ENCODE assay signal across 9 mouse cellular contexts in genomic region chr19:28726161-28726880, GRCm38 (mm10). TPM values are rescaled to one million over a fixed set of nuclear protein-coding genes. Genes with fewer than 3 reads are reported as not detected.
DNase-seq lines count a peak whose midpoint lies in the region; ATAC-seq and TF ChIP-seq lines count a peak whose summit lies in the region.
"Had no signal": no experiment of that assay in that cellular context is flagged by ENCODE, and none has a peak within 500 bp of the region (broad histone marks: within the 10 kb centered on the region; RNA-seq: fewer than 3 reads in every experiment).

No protein-coding gene starts in this region.

- H3K9ac ChIP-seq in kidney, embryonic 16.5 days (replicated peaks; ENCODE audit: low read length) = no peak overlapping the region
- H3K9ac ChIP-seq in neural tube, embryonic 11.5 days (ENCODE audit: low read length) = no peak overlapping the region
- H3K9ac ChIP-seq: embryonic facial prominence, embryonic 15.5 days had no signal

- no peaks in the 10 kb centered on the region for H3K27me3 ChIP-seq in kidney, adult 2 months (replicated peaks; ENCODE audit: control insufficient read depth, insufficient read depth, low read length)
- no peaks in the 10 kb centered on the region for H3K27me3 ChIP-seq in kidney, embryonic 16.5 days (ENCODE audit: insufficient read depth, low read length)
- no peaks in the 10 kb centered on the region for H3K27me3 ChIP-seq in Patski
- no peaks in the 10 kb centered on the region for H3K27me3 ChIP-seq in neural tube, embryonic 11.5 days (ENCODE audit: control insufficient read depth, insufficient read depth, low read length)
- H3K27me3 ChIP-seq: embryonic facial prominence, embryonic 15.5 days had no signal

- no peak overlapping the region for H3K27ac ChIP-seq in kidney, adult 2 months (ENCODE audit: insufficient read depth, low read depth, low read length)
- H3K27ac ChIP-seq in kidney, embryonic 16.5 days (ENCODE audit: low read length) = no peak overlapping the region
- H3K27ac ChIP-seq in neural tube, embryonic 11.5 days (ENCODE audit: low read depth, low read length) = no peak overlapping the region
- H3K27ac ChIP-seq: embryonic facial prominence, embryonic 15.5 days had no signal

- no peak for ATAC-seq in kidney, embryonic 16.5 days (ENCODE audit: low FRiP score, low TSS enrichment)
- no peak for ATAC-seq in Patski
- ATAC-seq in neural tube, embryonic 11.5 days (ENCODE audit: insufficient read depth, low FRiP score, low TSS enrichment) = no peak
- no peak for ATAC-seq in activated CD4-positive, CD25-positive, alpha-beta regulatory T cell, adult 4 months

- TF ChIP-seq POLR2A in kidney, adult 2 months (IDR thresholded peaks at IDR 0.05; ENCODE audit: low read depth, low read length) = no peak

- no peaks in the 10 kb centered on the region; the same call in 1 of the 2 replicates for H3K4me1 ChIP-seq in kidney, adult 2 months (ENCODE audit: control insufficient read depth, insufficient read depth, low read length)
- H3K4me1 ChIP-seq in kidney, embryonic 16.5 days (ENCODE audit: insufficient read depth, low read length) = no peaks in the 10 kb centered on the region
- no peaks in the 10 kb centered on the region for H3K4me1 ChIP-seq in neural tube, embryonic 11.5 days (ENCODE audit: control insufficient read depth, insufficient read depth, low read length)
- H3K4me1 ChIP-seq: embryonic facial prominence, embryonic 15.5 days had no signal

- in situ Hi-C loops in Patski (cut with MboI; ENCODE audit: low pct_unique_long_range_greater_than_20kb) = loop anchor here (10.0 kb wide), 1 partner anchor 562 kb away; no protein-coding TSS in a partner anchor

- no peak overlapping the region for H3K4me2 ChIP-seq in kidney, embryonic 16.5 days (replicated peaks; ENCODE audit: low read depth, low read length)
- no peak overlapping the region for H3K4me2 ChIP-seq in neural tube, embryonic 11.5 days (ENCODE audit: low read depth)
- H3K4me2 ChIP-seq: embryonic facial prominence, embryonic 15.5 days had no signal

- peak; percentile 38 for TF ChIP-seq CTCF in kidney, adult 2 months (conservative IDR thresholded peaks at IDR 0.05; ENCODE audit: insufficient read depth, insufficient read length, low read depth, low read length)
- TF ChIP-seq CTCF in Patski (IDR thresholded peaks at IDR 0.05) = peak; percentile 91

- CTCF ChIA-PET in Patski (lab: Charles Lee) = interaction anchor here (0.7 to 1.9 kb wide), 28 partner anchors 9 to 837 kb away, joined by 3 to 17 read pairs (median 3); no protein-coding TSS in a partner anchor

- POLR2A ChIA-PET in Patski (lab: Charles Lee) = interaction anchor here (1.1 kb wide), 1 partner anchor 20 kb away, joined by 3 read pairs; no protein-coding TSS in a partner anchor

- peak; percentile 78 for DNase-seq in kidney, adult 2 months
- DNase-seq in Patski (ENCODE audit: low read depth, low spot score) = peak; percentile 10
- DNase-seq in cerebellum, adult 9-10 months = peak; percentile 73
- peak; percentile 13 to 68 for DNase-seq in heart, adult 9 months (ENCODE audit: low spot score in 2 of 2)
- DNase-seq in layer of hippocampus, postnatal 36 days = peak; percentile 57 to 74
- peak; percentile 52 for DNase-seq in neural tube, embryonic 11.5 days (ENCODE audit: low spot score)

- 50% methylated on average over 18 of the region's 18 CpGs for WGBS in kidney, adult 2 months
- 58% methylated on average over 18 of the region's 18 CpGs for WGBS in kidney, embryonic 16.5 days
- WGBS in neural tube, embryonic 11.5 days = 59% methylated on average over 18 of the region's 18 CpGs

- no peaks in the 10 kb centered on the region for H3K9me3 ChIP-seq in kidney, embryonic 16.5 days (ENCODE audit: low read length)
- H3K9me3 ChIP-seq in neural tube, embryonic 11.5 days (ENCODE audit: control insufficient read depth, low read length) = no peaks in the 10 kb centered on the region
- H3K9me3 ChIP-seq: embryonic facial prominence, embryonic 15.5 days had no signal

- no peak overlapping the region for H3K4me3 ChIP-seq in kidney, adult 2 months (ENCODE audit: insufficient read depth, low read depth, low read length)
- no peak overlapping the region for H3K4me3 ChIP-seq in kidney, embryonic 16.5 days (ENCODE audit: low read length)
- no peak overlapping the region for H3K4me3 ChIP-seq in neural tube, embryonic 11.5 days (ENCODE audit: low read depth, low read length)
- H3K4me3 ChIP-seq: embryonic facial prominence, embryonic 15.5 days had no signal

- no peaks in the 10 kb centered on the region for H3K36me3 ChIP-seq in kidney, adult 2 months (ENCODE audit: control insufficient read depth, insufficient read depth, low read length)
- no peaks in the 10 kb centered on the region for H3K36me3 ChIP-seq in kidney, embryonic 16.5 days (ENCODE audit: insufficient read depth, low read length)
- H3K36me3 ChIP-seq in neural tube, embryonic 11.5 days (ENCODE audit: control insufficient read depth, insufficient read depth, low read length) = no peaks in the 10 kb centered on the region
- H3K36me3 ChIP-seq: embryonic facial prominence, embryonic 15.5 days had no signal

RNA-seq across cellular contexts. Expression of gene Glis3, which starts 46.4 kb away (rescaled TPM):
- 23.7 and 28.7 TPM in 2 replicates for polyA plus RNA-seq in kidney, adult 2 months (2012; rRNA removed)
- 9.0 and 10.1 TPM in 2 replicates for polyA plus RNA-seq in kidney, embryonic 16.5 days (2015; fragmentation: Nextera tagmentation; extraction: Ambion mirVana)
- polyA plus RNA-seq in Patski (2021) = 213 TPM
- 10 to 100 TPM; 21.8 to 27.3 TPM for total RNA-seq in layer of hippocampus, postnatal 36 days (2021)
- 1.6 TPM in 2 replicates for polyA plus RNA-seq in neural tube, embryonic 11.5 days (2014; fragmentation: Nextera tagmentation; extraction: Ambion mirVana)
- polyA plus RNA-seq in activated CD4-positive, CD25-positive, alpha-beta regulatory T cell, adult 4 months (2017; shearing (Covaris generic)) = 1 to 10 TPM in 1 of 2 experiments, under 1 TPM in 1; 0.13 to 1.3 TPM

Comparison
In these comparisons a context has a peak if more than half of its experiments do, and no peak if none do; other contexts are left out.
1. DNase-seq: peak in every context shown above with its lines; median percentile 78 in kidney, adult 2 months; 73 in cerebellum, adult 9-10 months; 66 in layer of hippocampus, postnatal 36 days; 52 in neural tube, embryonic 11.5 days; 40 in heart, adult 9 months; 10 in Patski.